Mouse (Mus musculus): ENCODE measurements around the gene Psmb2. TPM values are rescaled to one million over a fixed set of nuclear protein-coding genes. Genes with fewer than 3 reads are reported as not detected.

The Psmb2 gene
- 168 TPM for polyA plus RNA-seq (2014; fragmentation: Illumina TruSeq; extraction: RNeasy Lipid Tissue Mini Kit (QIAGEN cat#74804); ENCODE audit: low read depth, low replicate concordance)

DNA sequence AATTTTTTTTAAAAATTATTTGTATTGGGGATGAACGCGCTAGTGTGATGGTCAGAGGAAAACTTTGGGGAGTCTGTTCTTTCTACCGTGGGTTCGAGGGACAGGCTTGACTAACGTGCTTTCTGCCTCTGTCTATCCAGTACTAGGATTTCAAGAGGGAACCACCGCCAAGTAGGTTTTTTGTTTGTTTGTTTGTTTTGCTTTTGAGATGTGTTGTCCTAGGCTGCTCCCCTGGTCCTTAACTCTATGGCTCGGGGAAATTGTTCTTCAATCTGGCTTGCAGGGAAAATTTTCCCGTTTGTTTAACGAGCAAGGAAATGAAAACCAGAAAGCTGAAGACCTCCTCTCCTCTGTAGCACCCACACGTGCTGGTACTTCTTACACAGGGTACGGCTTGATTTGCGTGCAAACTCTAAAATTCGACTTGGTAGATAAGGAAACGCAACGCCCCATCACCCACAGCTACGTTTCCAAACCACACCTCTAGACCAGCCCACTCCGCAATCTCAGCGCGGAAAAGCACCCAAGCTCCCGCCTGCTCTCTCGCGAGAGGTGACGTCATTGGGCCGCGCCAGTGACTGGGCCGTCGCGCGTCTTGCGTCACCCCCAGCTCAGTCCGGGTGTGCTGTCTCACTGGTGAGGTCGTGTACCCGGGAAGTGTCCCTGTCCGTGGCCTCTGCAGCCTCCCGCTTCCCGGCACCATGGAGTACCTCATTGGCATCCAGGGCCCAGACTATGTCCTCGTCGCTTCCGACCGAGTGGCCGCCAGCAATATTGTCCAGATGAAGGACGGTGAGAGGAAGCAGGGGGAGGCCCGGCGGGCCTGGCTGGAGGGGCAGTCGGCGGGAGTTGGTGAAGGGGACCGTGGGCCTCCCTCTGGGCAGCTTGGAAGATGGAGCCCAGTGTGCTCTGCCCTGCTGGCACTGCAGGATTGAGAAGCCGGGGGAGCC lies at the start of gene Psmb2:
Gene Psmb2, plus strand, starts transcription at position 577 of the 950 bp plus-strand sequence.

GRCm38 (mm10) chr4:126736001-126736414 lies 58.6 kb downstream of the Psmb2 start, which contains the start of gene Tfap2e:
Gene Tfap2e, minus strand, starts transcription at chr4:126736240.

GRCm38 (mm10) chr4:126753268-126754230 lies 76.1 kb downstream of the Psmb2 start, which contains the start of the genes Ncdn and AU040320:
Gene Ncdn, minus strand, starts transcription at chr4:126753438.
Gene AU040320, plus strand, starts transcription at chr4:126753544.

Other genes with a start within 250 kb of the Psmb2 start
- gene Ago3, start 248.1 kb upstream of the Psmb2 start, polyA plus RNA-seq (2014; fragmentation: Illumina TruSeq; extraction: RNeasy Lipid Tissue Mini Kit (QIAGEN cat#74804); ENCODE audit: low read depth, low replicate concordance) = 4.3 TPM
- gene Ago1, start 209.0 kb upstream of the Psmb2 start, polyA plus RNA-seq (2014; fragmentation: Illumina TruSeq; extraction: RNeasy Lipid Tissue Mini Kit (QIAGEN cat#74804); ENCODE audit: low read depth, low replicate concordance) = 20.1 TPM
- gene Ago4, start 144.2 kb upstream of the Psmb2 start, polyA plus RNA-seq (2014; fragmentation: Illumina TruSeq; extraction: RNeasy Lipid Tissue Mini Kit (QIAGEN cat#74804); ENCODE audit: low read depth, low replicate concordance) = 3.5 TPM
- 0.41 TPM for gene Clspn, start 120.7 kb upstream of the Psmb2 start, polyA plus RNA-seq (2014; fragmentation: Illumina TruSeq; extraction: RNeasy Lipid Tissue Mini Kit (QIAGEN cat#74804); ENCODE audit: low read depth, low replicate concordance)
- gene 5730409E04Rik, start 67.8 kb upstream of the Psmb2 start, polyA plus RNA-seq (2014; fragmentation: Illumina TruSeq; extraction: RNeasy Lipid Tissue Mini Kit (QIAGEN cat#74804); ENCODE audit: low read depth, low replicate concordance) = 19.8 TPM
- gene Tfap2e, start 58.6 kb downstream of the Psmb2 start, polyA plus RNA-seq (2014; fragmentation: Illumina TruSeq; extraction: RNeasy Lipid Tissue Mini Kit (QIAGEN cat#74804); ENCODE audit: low read depth, low replicate concordance) = not detected
- gene Ncdn, start 75.8 kb downstream of the Psmb2 start, polyA plus RNA-seq (2014; fragmentation: Illumina TruSeq; extraction: RNeasy Lipid Tissue Mini Kit (QIAGEN cat#74804); ENCODE audit: low read depth, low replicate concordance) = 21.3 TPM
- gene AU040320, start 75.9 kb downstream of the Psmb2 start, polyA plus RNA-seq (2014; fragmentation: Illumina TruSeq; extraction: RNeasy Lipid Tissue Mini Kit (QIAGEN cat#74804); ENCODE audit: low read depth, low replicate concordance) = 40.3 TPM